Mouse (Mus musculus): ENCODE results near the gene Zfp618.

Gene Zfp618

DNA sequence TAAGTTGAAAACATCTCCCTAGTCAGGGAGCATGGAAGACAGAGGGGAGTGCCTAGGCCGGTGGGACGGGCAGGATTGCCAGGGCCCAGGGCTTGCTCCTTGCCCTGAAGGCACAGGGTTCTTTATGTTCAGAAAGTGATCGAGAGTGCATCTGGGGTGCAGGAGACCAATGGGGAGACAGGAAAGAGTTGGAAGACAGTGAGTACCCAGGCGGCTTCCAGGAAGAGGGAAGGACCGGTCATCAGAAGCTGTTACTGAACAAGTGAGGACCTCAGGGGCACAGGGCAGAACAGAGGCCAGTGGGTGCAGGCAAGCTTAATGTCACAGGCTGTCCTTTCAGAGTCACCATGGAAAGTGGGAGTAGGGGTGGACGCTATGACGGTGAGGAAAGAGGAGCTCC lies 192.8 kb downstream of the Zfp618 start:
- no peak for DNase-seq (ENCODE audit: low read depth)

DNA sequence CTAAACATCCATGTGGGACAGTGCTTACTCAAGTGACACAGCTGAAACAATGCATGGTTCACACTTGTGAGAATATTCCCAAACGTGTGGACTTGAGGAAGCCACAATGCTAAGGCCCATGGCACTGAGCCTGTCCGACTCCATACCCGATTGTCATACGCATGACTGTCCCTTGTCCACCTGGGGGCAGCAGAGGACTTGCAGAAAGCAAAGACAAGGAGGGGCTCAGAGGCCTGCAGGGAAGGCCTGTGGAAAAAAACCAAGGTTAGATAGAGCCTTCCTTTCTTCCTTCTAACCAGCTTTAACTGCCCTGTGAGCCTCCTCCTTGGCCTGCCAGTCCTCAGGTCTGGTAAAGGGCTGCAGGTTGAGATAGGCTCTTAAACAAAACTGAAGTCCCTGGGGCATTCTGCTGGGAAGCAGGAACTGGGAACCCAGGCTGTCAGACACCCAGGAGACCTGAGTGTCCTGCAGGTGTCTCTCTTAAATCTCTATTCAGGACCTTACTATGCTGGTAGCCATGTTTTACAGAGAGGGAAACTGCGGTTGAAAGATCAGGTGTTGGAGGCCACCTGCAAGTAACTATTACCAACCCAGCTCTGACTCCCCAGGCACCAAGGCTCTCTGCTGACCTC lies 193.7 kb downstream of the Zfp618 start:
- peak; percentile 62 for DNase-seq (ENCODE audit: low read depth)

DNA sequence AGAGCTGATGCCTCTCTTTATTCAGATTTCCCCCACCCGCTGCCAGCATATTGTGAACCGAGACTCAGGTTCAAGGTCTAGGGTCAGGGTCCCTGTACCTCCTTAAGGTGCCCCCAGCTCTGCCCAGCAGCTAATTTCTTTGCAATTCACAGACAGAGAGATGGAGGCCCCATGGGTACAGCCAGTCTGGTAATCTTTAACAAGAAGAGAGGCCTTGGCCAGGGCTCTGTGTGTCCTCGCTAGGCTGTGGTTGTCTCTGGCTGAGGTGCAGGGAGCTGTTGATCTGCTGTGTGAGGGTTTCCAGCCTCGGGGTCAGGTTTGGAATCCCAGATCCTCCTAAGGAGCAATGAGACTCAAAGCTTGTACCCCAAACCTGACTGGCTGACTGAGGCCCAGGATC lies 200.3 kb downstream of the Zfp618 start:
- DNase-seq (ENCODE audit: low read depth): no peak

- DNase-seq (ENCODE audit: low read depth): no peak
Measured at GRCm38 (mm10) chr4:63166323-63166722, 200.9 kb downstream of the Zfp618 start.

DNA sequence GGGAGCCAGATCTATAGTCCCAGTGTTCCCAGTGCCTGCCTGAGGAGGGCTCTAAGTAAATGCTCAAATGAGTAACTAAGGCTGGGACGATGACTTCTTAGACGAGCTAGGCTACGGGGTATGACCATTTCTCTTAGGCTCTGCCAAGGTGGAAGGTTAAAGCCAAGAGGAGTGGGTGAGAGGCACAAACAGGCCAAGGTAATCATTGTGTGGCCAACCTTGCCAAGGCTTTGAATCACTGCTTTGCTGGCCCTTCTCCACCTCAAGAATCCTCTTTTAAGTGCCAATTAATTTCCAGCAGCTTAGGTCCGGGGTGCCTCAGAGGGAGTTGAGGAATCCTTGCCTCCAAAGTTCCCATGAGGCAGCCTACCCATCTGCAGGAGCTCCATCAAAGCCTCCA lies 204.7 kb downstream of the Zfp618 start:
- no peak for DNase-seq (ENCODE audit: low read depth)

- no peak for DNase-seq (ENCODE audit: low read depth)
Measured at GRCm38 (mm10) chr4:63171122-63171521, 205.7 kb downstream of the Zfp618 start.

GRCm38 (mm10) chr4:63171969-63172685 lies 206.8 kb downstream of the Zfp618 start, which contains the start of gene Kif12:
Gene Kif12 (minus strand): TSS chr4:63172131.
- no peak for DNase-seq (ENCODE audit: low read depth)

DNA sequence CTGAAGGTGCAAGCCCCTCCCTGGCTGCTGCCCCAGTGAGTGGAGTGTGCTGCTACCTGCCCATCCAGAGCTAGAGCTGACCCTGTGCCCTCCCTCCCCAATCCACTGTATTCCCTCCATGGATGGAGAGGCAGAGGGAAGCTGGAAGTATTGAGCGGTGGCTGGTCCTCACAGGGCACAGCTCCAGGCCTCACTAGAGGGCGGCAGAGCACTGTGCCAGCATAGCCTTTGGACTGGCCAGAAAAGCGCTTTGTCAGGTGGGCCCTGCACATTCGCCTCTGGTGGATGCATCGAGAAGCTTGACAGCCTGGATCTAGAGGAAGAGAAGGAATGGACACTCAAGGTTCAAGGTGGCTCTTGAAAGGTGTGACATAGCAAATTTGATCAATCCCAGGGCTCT lies 216.2 kb downstream of the Zfp618 start:
- DNase-seq (ENCODE audit: low read depth): peak; percentile 10

DNA sequence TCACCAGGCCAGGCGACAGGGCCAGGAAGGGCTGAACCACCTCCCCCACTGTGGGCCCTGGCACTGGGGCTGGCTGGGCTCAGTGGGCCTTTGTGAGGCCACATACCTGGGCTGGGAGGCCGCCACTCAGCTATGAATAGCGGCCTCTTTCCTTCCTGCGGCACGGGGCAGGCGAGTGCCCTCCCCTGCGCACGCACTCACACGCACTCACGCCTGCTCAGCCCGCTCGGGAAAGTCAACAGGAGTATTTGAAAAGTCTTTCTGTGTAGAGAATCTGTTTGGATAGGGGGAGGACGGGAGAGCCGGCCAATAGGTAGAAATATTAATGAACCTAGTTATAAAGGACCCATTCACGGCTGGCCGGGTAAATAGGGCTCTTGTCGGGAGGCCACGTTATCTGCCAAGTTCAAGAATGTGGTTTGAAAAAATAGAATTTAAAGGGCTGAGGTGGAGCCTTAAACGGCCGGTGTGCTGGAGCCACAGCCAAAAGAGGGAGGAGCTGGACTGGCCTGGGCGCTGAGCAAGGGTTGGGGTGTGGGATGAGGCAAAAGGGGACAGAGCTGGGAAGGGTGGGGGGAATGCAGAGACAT lies 221.0 kb downstream of the Zfp618 start:
- DNase-seq (ENCODE audit: low read depth): no peak
